19 mouse cellular contexts compared by ENCODE assay signal in the genomic region with DNA sequence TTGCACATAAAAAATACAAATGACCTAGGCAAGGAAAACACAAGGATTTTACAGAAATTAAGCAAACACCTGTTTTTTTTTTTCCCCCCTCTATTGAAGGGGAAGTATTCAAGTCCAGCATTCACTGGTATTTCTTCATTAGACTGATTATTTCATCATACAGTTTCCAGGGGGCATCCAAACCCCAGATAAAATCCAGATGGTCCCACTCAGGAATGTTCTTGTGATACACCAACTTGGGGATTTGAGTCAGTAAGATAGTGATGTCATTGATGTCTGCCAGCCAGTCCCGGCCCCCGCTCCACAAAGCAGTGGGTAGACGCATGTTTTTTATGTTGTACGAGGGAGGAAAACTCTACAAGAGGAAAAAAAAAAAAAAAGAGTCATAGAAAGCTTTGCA. TPM values are rescaled to one million over a fixed set of nuclear protein-coding genes. Genes with fewer than 3 reads are reported as not detected.
"Had no signal": no experiment of that assay in that cellular context is flagged by ENCODE, and none has a peak within 500 bp of the region (broad histone marks: within the 10 kb centered on the region; RNA-seq: fewer than 3 reads in every experiment).

No protein-coding gene starts in this region.

- H3K36me3 ChIP-seq: neural tube, embryonic 12.5 days had no signal

- H3K4me2 ChIP-seq: lung, embryonic 15.5 days; midbrain, embryonic 12.5 days; neural tube, embryonic 12.5 days had no signal

- ATAC-seq: liver, postnatal 0 days; lung, postnatal 0 days; midbrain, embryonic 16.5 days had no signal

- H3K4me3 ChIP-seq: lung, embryonic 15.5 days; midbrain, embryonic 10.5 days; midbrain, embryonic 12.5 days; neural tube, embryonic 12.5 days had no signal

- DNase-seq: liver, postnatal 0 days; lung, adult 2 months; lung, postnatal 14 days; lung, postnatal 4 days; midbrain, embryonic 14.5 days; right cerebral cortex, postnatal 14 days; spleen, adult 18-20 months; thymus, adult 18-20 months; thymus, postnatal 14 days; thymus, postnatal 36 days had no signal

- H3K27ac ChIP-seq: lung, embryonic 15.5 days; midbrain, embryonic 10.5 days; midbrain, embryonic 12.5 days; neural tube, embryonic 12.5 days had no signal

- H3K4me1 ChIP-seq: lung, embryonic 15.5 days; midbrain, embryonic 10.5 days; midbrain, embryonic 12.5 days; neural tube, embryonic 12.5 days had no signal

- H3K9ac ChIP-seq: liver, postnatal 0 days; lung, embryonic 15.5 days; midbrain, embryonic 12.5 days; neural tube, embryonic 12.5 days had no signal

- H3K27me3 ChIP-seq: lung, embryonic 15.5 days; midbrain, embryonic 12.5 days; neural tube, embryonic 12.5 days had no signal

- H3K9me3 ChIP-seq: lung, embryonic 15.5 days; midbrain, embryonic 10.5 days; midbrain, embryonic 12.5 days; neural tube, embryonic 12.5 days had no signal

RNA-seq across cellular contexts. Expression of gene Ch25h, which starts 18.9 kb away (rescaled TPM):
- total RNA-seq: megakaryocyte, adult 5-6 weeks; megakaryocyte-erythroid progenitor cell, adult 5-6 weeks; neutrophil, adult 5-6 weeks had no signal
